Mouse (Mus musculus): Measurements from ENCODE around the gene Baz1a. TPM values are rescaled to one million over a fixed set of nuclear protein-coding genes. Genes with fewer than 3 reads are reported as not detected.
"Not testable (repeated sequence)": the region's sequence is repeated elsewhere in the genome, so short reads cannot be mapped to it uniquely, and the experiment has no call there.

Baz1a gene
- polyA plus RNA-seq, 1 experiment from 2014 or later, result 1.9 TPM

DNA sequence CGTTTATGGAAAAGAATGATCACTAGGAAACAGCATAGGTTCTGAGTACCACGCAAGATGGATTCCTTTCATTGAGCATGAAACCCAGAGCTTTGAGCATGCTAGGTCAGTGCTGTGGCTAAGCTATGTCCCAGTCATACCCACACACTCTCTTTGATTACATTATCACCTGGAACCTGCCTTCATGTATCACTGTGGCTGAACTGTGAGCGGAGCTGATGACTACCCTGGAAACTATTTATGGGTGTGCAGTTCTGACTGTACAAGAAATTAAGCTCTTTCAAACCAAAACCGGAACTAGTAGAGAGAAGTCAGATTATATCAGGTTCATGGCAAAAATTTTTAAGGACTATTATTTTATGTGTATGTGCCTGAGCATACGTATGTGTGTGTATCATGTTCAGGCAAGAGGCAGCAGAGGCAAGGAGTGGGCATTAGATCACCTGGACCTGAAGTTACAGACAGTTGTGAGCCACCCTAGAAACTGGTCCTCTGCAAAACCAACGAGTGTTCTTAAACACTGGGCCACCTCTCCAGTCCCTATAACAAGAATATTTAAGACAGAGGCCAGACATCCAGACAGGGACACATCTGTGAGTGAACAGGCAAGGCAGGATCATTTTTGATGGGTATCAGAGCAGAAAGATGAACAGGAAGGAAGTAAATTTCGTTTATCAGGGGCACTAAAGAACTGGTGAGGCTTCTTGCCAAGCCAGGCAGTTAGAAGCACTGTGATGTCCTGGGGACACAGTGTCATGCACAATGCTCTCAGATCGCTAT is 2.4 kb upstream of the Baz1a start:
- no peak overlapping the region for H3K27ac ChIP-seq (ENCODE audit: low read length)
- H3K27me3 ChIP-seq (ENCODE audit: control insufficient read depth, insufficient read depth, low read depth, low read length), result no peaks in the 10 kb centered on the region
- no peak for ATAC-seq
- no peak overlapping the region for H3K4me3 ChIP-seq (ENCODE audit: low read depth, low read length)
- no peaks in the 10 kb centered on the region for H3K9me3 ChIP-seq (replicated peaks; ENCODE audit: control insufficient read depth, low read length, poor library complexity, severe bottlenecking)
- H3K4me1 ChIP-seq (ENCODE audit: control insufficient read depth, insufficient read depth, low read length), result no peaks in the 10 kb centered on the region
- H3K9ac ChIP-seq (ENCODE audit: low read depth, low read length), result no peak overlapping the region
- H3K4me2 ChIP-seq (ENCODE audit: low read length), result no peak overlapping the region
- WGBS, result 78% methylated on average over 8 of the region's 8 CpGs
- H3K36me3 ChIP-seq (ENCODE audit: control insufficient read depth, insufficient read depth, low read length), result no peaks in the 10 kb centered on the region

DNA sequence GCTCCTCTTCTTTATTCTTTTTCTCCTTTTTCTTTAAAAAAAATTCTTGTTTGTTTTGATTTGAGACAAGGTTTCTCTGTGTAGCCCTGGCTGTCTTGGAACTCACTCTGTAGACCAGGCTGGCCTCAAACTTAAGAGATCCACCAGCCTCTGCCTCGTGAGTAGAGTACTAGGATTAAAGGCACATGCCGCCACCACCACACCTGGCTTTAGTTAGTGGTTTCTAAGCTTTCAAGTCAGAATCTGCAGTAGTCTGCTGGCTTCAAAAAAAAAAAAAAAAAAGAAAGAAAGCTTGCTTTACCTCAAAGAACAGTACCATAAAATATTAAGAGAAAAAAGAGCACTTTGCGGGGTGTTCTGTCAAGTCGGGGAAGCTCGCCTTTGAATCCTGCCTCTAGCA is 1.3 kb upstream of the Baz1a start:
- no peak overlapping the region for H3K4me3 ChIP-seq (ENCODE audit: low read depth, low read length)
- no peaks in the 10 kb centered on the region for H3K27me3 ChIP-seq (ENCODE audit: control insufficient read depth, insufficient read depth, low read depth, low read length)
- no peak for ATAC-seq
- H3K4me2 ChIP-seq (ENCODE audit: low read length), result no peak overlapping the region
- H3K27ac ChIP-seq (ENCODE audit: low read length), result no peak overlapping the region
- no peaks in the 10 kb centered on the region for H3K9me3 ChIP-seq (replicated peaks; ENCODE audit: control insufficient read depth, low read length, poor library complexity, severe bottlenecking)
- H3K9ac ChIP-seq (ENCODE audit: low read depth, low read length), result no peak overlapping the region
- no peaks in the 10 kb centered on the region for H3K36me3 ChIP-seq (ENCODE audit: control insufficient read depth, insufficient read depth, low read length)
- no peaks in the 10 kb centered on the region for H3K4me1 ChIP-seq (ENCODE audit: control insufficient read depth, insufficient read depth, low read length)
- 90% methylated on average over 5 of the region's 5 CpGs for WGBS

DNA sequence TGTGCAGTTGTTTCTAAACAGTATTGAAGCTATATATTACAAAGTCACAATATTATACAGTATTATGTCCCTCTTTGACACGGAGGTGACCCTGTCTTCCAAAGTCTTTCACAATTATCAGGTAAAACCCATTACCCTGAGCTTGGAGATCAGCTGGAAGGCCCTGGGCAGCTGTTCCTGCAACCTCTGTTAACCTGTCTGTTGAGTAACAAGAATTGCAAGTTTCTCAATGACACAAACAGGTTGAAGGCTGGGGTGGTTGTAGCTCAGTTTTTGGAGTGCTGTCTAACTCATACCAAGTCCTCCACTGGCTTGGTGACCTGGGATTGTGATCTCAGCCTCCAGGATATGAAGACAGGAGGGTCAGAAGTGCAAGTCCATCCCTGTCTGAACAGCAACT is 1.1 kb downstream of the Baz1a start:
- Histone ChIP-seq H3K9me3 (replicated peaks; ENCODE audit: control insufficient read depth, low read length, poor library complexity, severe bottlenecking) (no peaks in the 10 kb centered on the region), H3K4me2 (ENCODE audit: low read length) (no peak overlapping the region), H3K27me3 (ENCODE audit: control insufficient read depth, insufficient read depth, low read depth, low read length) (no peaks in the 10 kb centered on the region), H3K4me3 (ENCODE audit: low read depth, low read length) (no peak overlapping the region), H3K36me3 (ENCODE audit: control insufficient read depth, insufficient read depth, low read length) (no peaks in the 10 kb centered on the region), H3K9ac (ENCODE audit: low read depth, low read length) (no peak overlapping the region), H3K27ac (ENCODE audit: low read length) (no peak overlapping the region), H3K4me1 (ENCODE audit: control insufficient read depth, insufficient read depth, low read length) (no peaks in the 10 kb centered on the region)
- no peak for ATAC-seq
- 80% methylated on average over 1 of the region's 1 CpGs for WGBS

DNA sequence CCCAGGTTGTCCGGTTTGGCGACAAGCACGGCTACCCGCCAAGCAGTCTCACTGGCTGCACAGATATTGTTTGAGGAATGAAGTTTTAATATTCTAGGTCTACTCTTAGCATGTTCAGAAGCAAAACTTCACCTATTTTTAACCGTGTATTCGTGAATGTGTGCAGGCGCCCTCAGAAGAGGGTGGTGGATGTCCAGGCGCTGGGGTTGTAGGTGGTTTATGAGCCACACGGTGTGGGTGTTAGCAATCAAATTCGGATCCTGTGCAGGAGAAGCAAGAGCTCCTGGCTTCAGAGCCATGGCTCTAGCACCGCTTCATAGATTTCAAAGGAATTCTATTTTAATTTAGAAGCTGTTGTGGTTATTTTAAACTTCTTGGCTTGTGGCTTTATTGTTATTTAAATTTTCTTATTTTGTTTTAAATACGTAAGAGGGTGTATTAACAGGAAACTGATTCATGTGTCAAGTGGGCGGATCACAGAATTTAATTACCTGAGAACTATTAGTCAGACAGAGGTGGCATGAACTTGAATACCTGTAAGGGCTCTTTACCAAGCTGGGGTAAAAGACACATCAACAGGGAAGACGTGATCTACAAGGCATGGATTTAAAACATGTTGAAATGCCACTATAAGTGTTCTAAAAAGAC is 6.7 kb downstream of the Baz1a start:
- Histone ChIP-seq H3K36me3 (ENCODE audit: control insufficient read depth, insufficient read depth, low read length) (no peaks in the 10 kb centered on the region), H3K4me2 (ENCODE audit: low read length) (no peak overlapping the region), H3K9ac (ENCODE audit: low read depth, low read length) (no peak overlapping the region), H3K4me3 (ENCODE audit: low read depth, low read length) (no peak overlapping the region), H3K4me1 (ENCODE audit: control insufficient read depth, insufficient read depth, low read length) (no peaks in the 10 kb centered on the region), H3K27me3 (ENCODE audit: control insufficient read depth, insufficient read depth, low read depth, low read length) (no peaks in the 10 kb centered on the region), H3K9me3 (replicated peaks; ENCODE audit: control insufficient read depth, low read length, poor library complexity, severe bottlenecking) (no peaks in the 10 kb centered on the region), H3K27ac (ENCODE audit: low read length) (no peak overlapping the region)
- 88% methylated on average over 14 of the region's 14 CpGs for WGBS
- no peak for ATAC-seq

DNA sequence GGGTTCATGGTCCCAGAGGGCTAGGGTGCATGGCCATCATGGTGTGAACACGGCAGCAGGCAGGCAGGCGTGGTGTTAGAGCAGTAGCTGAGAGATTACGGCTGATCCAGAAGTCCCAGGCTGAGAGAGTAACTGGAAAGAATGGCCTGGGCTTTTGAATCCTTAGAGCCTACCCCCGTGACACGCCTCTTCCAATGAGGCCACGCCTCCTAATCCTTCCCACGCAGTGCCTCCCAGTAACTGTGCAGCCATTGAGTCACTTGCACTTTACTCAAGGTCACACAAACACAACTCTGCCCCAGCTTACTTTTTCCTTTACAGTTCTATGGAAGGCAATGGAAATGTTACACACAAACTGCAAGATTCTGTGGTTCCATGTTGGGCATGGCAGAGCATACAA is 8.1 kb downstream of the Baz1a start:
- Histone ChIP-seq H3K4me1 (ENCODE audit: control insufficient read depth, insufficient read depth, low read length) (no peaks in the 10 kb centered on the region), H3K9ac (ENCODE audit: low read depth, low read length) (no peak overlapping the region), H3K4me2 (ENCODE audit: low read length) (no peak overlapping the region), H3K9me3 (replicated peaks; ENCODE audit: control insufficient read depth, low read length, poor library complexity, severe bottlenecking) (no peaks in the 10 kb centered on the region), H3K27ac (ENCODE audit: low read length) (no peak overlapping the region), H3K36me3 (ENCODE audit: control insufficient read depth, insufficient read depth, low read length) (no peaks in the 10 kb centered on the region), H3K27me3 (ENCODE audit: control insufficient read depth, insufficient read depth, low read depth, low read length) (no peaks in the 10 kb centered on the region), H3K4me3 (ENCODE audit: low read depth, low read length) (no peak overlapping the region)
- ATAC-seq, result no peak
- WGBS, result 90% methylated on average over 7 of the region's 7 CpGs

DNA sequence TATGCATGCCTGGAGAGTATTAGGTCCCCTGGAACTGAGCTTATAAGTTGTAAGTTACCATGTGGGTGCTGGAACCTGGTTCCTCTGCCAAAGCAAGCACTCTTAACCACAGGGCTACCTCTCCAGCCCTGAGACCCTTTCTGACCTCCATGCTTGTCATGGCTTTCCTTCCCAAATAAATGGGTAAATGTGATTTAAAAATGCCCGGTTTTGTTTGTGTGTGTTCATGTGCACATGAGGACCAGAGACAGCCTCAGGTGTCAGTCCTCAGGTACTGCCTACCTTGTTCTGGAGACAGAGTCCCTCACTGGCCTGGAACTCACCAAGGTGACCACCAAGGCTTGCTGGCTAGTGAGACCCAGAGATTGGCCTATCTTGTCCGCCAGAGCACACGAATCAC is 9.8 kb downstream of the Baz1a start:
- ATAC-seq, result no peak
- Histone ChIP-seq H3K9me3 (replicated peaks; ENCODE audit: control insufficient read depth, low read length, poor library complexity, severe bottlenecking) (no peaks in the 10 kb centered on the region), H3K27me3 (ENCODE audit: control insufficient read depth, insufficient read depth, low read depth, low read length) (no peaks in the 10 kb centered on the region), H3K36me3 (ENCODE audit: control insufficient read depth, insufficient read depth, low read length) (no peaks in the 10 kb centered on the region), H3K4me1 (ENCODE audit: control insufficient read depth, insufficient read depth, low read length) (no peaks in the 10 kb centered on the region), H3K27ac (ENCODE audit: low read length) (no peak overlapping the region), H3K4me3 (ENCODE audit: low read depth, low read length) (no peak overlapping the region), H3K4me2 (ENCODE audit: low read length) (no peak overlapping the region), H3K9ac (ENCODE audit: low read depth, low read length) (no peak overlapping the region)
- 95% methylated on average over 3 of the region's 3 CpGs for WGBS

DNA sequence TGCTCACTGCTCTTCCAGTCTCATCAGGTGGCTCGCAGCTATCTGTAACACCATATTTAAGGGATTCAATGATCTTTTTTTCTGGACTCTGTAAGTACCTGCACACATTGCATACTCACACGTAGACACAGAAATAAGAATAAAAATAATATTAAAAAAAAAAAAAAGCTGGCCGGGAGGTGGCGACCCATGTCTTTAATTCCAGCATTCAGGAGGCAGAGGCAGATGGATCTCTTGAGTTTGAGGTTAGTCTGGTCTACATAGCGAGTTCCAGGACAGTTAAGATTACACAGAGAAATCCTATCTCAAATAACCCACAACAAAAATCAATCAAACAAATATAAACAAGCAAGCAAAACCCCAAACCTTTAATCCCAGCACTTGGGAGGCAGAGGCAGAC is 10.3 kb downstream of the Baz1a start:
- ATAC-seq, result no peak

DNA sequence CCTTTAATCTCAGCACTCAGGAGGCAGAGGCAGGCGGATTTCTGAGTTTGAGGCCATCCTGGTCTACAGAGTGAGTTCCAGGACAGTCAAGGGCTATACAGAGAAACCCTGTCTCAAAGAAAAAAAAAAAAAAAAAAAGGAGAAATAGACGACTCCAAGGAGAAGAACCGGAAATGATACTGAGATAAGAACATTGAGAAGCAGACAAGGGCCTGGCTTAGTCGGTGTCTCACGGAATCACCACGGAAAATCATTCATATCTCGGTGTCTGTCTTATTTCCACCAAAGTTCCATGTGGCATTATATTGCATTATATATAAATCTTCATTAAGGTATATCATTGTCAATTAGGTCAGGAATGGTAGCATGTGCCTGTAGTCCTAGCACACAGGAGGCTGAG is 11.6 kb downstream of the Baz1a start:
- not testable (repeated sequence) for H3K9ac ChIP-seq (ENCODE audit: low read depth, low read length); H3K27ac ChIP-seq (ENCODE audit: low read length); H3K9me3 ChIP-seq (replicated peaks; ENCODE audit: control insufficient read depth, low read length, poor library complexity, severe bottlenecking); H3K4me2 ChIP-seq (ENCODE audit: low read length); ATAC-seq; H3K4me3 ChIP-seq (ENCODE audit: low read depth, low read length); H3K4me1 ChIP-seq (ENCODE audit: control insufficient read depth, insufficient read depth, low read length); H3K36me3 ChIP-seq (ENCODE audit: control insufficient read depth, insufficient read depth, low read length); H3K27me3 ChIP-seq (ENCODE audit: control insufficient read depth, insufficient read depth, low read depth, low read length)
- 94% methylated on average over 7 of the region's 7 CpGs for WGBS

More for the DNA sequence above, 10.3 kb downstream of the Baz1a start:
- Histone ChIP-seq H3K4me3 (ENCODE audit: low read depth, low read length) (no peak overlapping the region), H3K27ac (ENCODE audit: low read length) (no peak overlapping the region), H3K9me3 (replicated peaks; ENCODE audit: control insufficient read depth, low read length, poor library complexity, severe bottlenecking) (no peaks in the 10 kb centered on the region), H3K9ac (ENCODE audit: low read depth, low read length) (no peak overlapping the region), H3K36me3 (ENCODE audit: control insufficient read depth, insufficient read depth, low read length) (no peaks in the 10 kb centered on the region), H3K4me2 (ENCODE audit: low read length) (no peak overlapping the region), H3K27me3 (ENCODE audit: control insufficient read depth, insufficient read depth, low read depth, low read length) (no peaks in the 10 kb centered on the region), H3K4me1 (ENCODE audit: control insufficient read depth, insufficient read depth, low read length) (no peaks in the 10 kb centered on the region)
- 92% methylated on average over 5 of the region's 5 CpGs for WGBS

DNA sequence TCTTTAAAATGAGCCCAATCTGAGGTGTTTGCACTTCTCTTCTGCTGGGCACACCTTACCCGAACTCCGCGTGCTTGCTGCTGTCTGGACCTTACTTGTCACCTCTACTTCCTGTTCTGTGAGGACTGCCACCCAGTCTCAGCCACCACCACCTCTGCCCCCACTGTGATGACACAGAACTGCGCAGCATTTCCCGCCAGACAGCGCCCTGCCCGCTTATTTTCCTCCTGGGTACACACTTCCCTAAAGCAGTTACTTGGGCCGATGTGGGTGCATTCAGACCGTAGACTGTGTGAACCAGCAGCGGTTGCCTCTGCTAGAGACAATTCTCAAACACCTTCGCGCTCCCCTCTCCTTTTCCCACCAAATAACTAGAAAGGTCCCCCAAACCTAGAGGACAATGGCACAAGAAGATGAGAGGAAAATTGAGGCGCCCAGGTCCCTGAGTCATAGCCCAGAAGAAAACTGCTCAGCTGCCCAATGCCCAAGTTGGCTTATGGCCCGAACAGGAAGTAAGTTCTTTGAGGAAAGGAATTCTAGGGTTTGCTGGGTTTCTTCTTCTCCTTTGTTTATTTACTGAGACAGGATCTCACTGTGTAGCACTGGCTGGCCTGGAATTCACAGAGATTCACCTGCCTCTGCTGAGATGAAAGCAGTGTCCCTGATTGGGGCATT is 15.0 kb downstream of the Baz1a start:
- Histone ChIP-seq H3K27ac (ENCODE audit: low read length) (no peak overlapping the region), H3K9me3 (replicated peaks; ENCODE audit: control insufficient read depth, low read length, poor library complexity, severe bottlenecking) (no peaks in the 10 kb centered on the region), H3K4me2 (ENCODE audit: low read length) (no peak overlapping the region), H3K36me3 (ENCODE audit: control insufficient read depth, insufficient read depth, low read length) (no peaks in the 10 kb centered on the region), H3K4me3 (ENCODE audit: low read depth, low read length) (no peak overlapping the region), H3K9ac (ENCODE audit: low read depth, low read length) (no peak overlapping the region), H3K27me3 (ENCODE audit: control insufficient read depth, insufficient read depth, low read depth, low read length) (no peaks in the 10 kb centered on the region), H3K4me1 (ENCODE audit: control insufficient read depth, insufficient read depth, low read length) (no peaks in the 10 kb centered on the region)
- WGBS, result 87% methylated on average over 14 of the region's 14 CpGs
- no peak for ATAC-seq

Measured in midbrain, embryonic 16.5 days (tissue).